21 mouse cellular contexts compared by ENCODE assay signal in the genomic region with DNA sequence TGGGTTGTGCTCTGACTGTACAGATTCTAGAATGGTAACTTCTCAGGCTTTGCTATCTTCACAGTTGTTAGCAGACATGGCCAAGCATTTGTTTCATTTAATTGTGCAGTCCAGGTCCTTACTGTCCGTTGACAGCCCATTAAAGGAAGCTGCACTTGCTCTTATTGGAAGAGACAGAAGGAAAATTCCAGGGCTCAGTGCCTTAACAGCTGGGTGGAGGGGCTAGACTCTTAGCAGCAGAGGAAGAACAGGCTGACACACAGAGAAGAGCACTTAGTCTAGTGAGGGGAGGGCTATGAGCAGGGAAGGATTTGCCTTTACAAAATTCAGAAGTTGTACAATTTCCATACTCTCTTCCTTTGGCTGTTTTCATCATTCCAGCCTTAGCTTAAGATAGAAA.
DNase-seq lines count a peak whose midpoint lies in the region; ATAC-seq and TF ChIP-seq lines count a peak whose summit lies in the region.
"Had no signal": no experiment of that assay in that cellular context is flagged by ENCODE, and none has a peak within 500 bp of the region (broad histone marks: within the 10 kb centered on the region; RNA-seq: fewer than 3 reads in every experiment).

No protein-coding gene starts in this region.

- no peak for TF ChIP-seq EP300 in lung, postnatal 0 days (IDR thresholded peaks at IDR 0.05)

- H3K27ac ChIP-seq in intestine, embryonic 16.5 days (ENCODE audit: low read length), result no peak overlapping the region
- H3K27ac ChIP-seq in intestine, postnatal 0 days (ENCODE audit: low read depth, low read length), result no peak overlapping the region
- H3K27ac ChIP-seq in midbrain, embryonic 11.5 days (ENCODE audit: low read depth, low read length), result no peak overlapping the region
- no peak overlapping the region for H3K27ac ChIP-seq in midbrain, embryonic 14.5 days (replicated peaks; ENCODE audit: low read depth, low read length)
- no peak overlapping the region for H3K27ac ChIP-seq in lung, postnatal 0 days (ENCODE audit: low read length)
- H3K27ac ChIP-seq: forebrain, embryonic 15.5 days; heart, adult 2 months; heart, embryonic 13.5 days; hindbrain, embryonic 12.5 days had no signal

- 21% methylated on average over 1 of the region's 1 CpGs for WGBS in intestine, embryonic 16.5 days
- 21% methylated on average over 1 of the region's 1 CpGs for WGBS in intestine, postnatal 0 days
- 71% methylated on average over 1 of the region's 1 CpGs for WGBS in midbrain, embryonic 11.5 days
- 70% methylated on average over 1 of the region's 1 CpGs for WGBS in midbrain, embryonic 14.5 days
- WGBS in lung, postnatal 0 days, result 36% methylated on average over 1 of the region's 1 CpGs

- no peaks in the 10 kb centered on the region for H3K4me1 ChIP-seq in intestine, embryonic 16.5 days (ENCODE audit: control insufficient read depth, insufficient read depth, low read length)
- no peaks in the 10 kb centered on the region for H3K4me1 ChIP-seq in intestine, postnatal 0 days (replicated peaks; ENCODE audit: control insufficient read depth, insufficient read depth, low read length)
- H3K4me1 ChIP-seq in midbrain, embryonic 11.5 days (ENCODE audit: control insufficient read depth, insufficient read depth, low read length), result no peaks in the 10 kb centered on the region
- no peaks in the 10 kb centered on the region for H3K4me1 ChIP-seq in midbrain, embryonic 14.5 days (ENCODE audit: control insufficient read depth, insufficient read depth, low read length)
- H3K4me1 ChIP-seq in lung, postnatal 0 days (ENCODE audit: insufficient read depth, low read depth, low read length), result no peaks in the 10 kb centered on the region
- H3K4me1 ChIP-seq: forebrain, embryonic 15.5 days; heart, embryonic 13.5 days; hindbrain, embryonic 12.5 days had no signal

- H3K27me3 ChIP-seq in intestine, embryonic 16.5 days (replicated peaks; ENCODE audit: control insufficient read depth, insufficient read depth, low read length), result no peaks in the 10 kb centered on the region
- H3K27me3 ChIP-seq in intestine, postnatal 0 days (replicated peaks; ENCODE audit: control insufficient read depth, insufficient read depth, low read length), result no peaks in the 10 kb centered on the region
- no peaks in the 10 kb centered on the region for H3K27me3 ChIP-seq in midbrain, embryonic 11.5 days (ENCODE audit: control insufficient read depth, insufficient read depth, low read length)
- H3K27me3 ChIP-seq in midbrain, embryonic 14.5 days (ENCODE audit: control insufficient read depth, insufficient read depth, low read length), result no peaks in the 10 kb centered on the region
- H3K27me3 ChIP-seq in lung, postnatal 0 days (replicated peaks; ENCODE audit: insufficient read depth, low read length), result no peaks in the 10 kb centered on the region; the same call in 1 of the 2 replicates
- H3K27me3 ChIP-seq: forebrain, embryonic 15.5 days; heart, embryonic 13.5 days; hindbrain, embryonic 12.5 days; Patski had no signal

- no peak for TF ChIP-seq CTCF in intestine, postnatal 0 days (IDR thresholded peaks at IDR 0.05; ENCODE audit: low read depth)
- no peak for TF ChIP-seq CTCF in lung, postnatal 0 days (IDR thresholded peaks at IDR 0.05)

- no peaks in the 10 kb centered on the region for H3K36me3 ChIP-seq in intestine, embryonic 16.5 days (ENCODE audit: control insufficient read depth, insufficient read depth, low read length)
- no peaks in the 10 kb centered on the region for H3K36me3 ChIP-seq in intestine, postnatal 0 days (ENCODE audit: control insufficient read depth, insufficient read depth)
- H3K36me3 ChIP-seq in midbrain, embryonic 11.5 days (ENCODE audit: control insufficient read depth, insufficient read depth, low read length), result no peaks in the 10 kb centered on the region
- H3K36me3 ChIP-seq in midbrain, embryonic 14.5 days (ENCODE audit: control insufficient read depth, insufficient read depth, low read length), result no peaks in the 10 kb centered on the region
- no peaks in the 10 kb centered on the region for H3K36me3 ChIP-seq in lung, postnatal 0 days (ENCODE audit: insufficient read depth, low read length)
- H3K36me3 ChIP-seq: forebrain, embryonic 15.5 days; heart, embryonic 13.5 days; hindbrain, embryonic 12.5 days had no signal

- peak; percentile 44 for DNase-seq in midbrain, embryonic 11.5 days (ENCODE audit: low spot score, missing footprints)
- no peak for DNase-seq in midbrain, embryonic 14.5 days
- no peak for DNase-seq in lung, postnatal 0 days (ENCODE audit: low spot score)
- peak; percentile 27 for DNase-seq in lung, postnatal 36 days
- DNase-seq in spleen, postnatal 36 days (ENCODE audit: low spot score in 2 of 2), result no peak
- DNase-seq in layer of hippocampus, adult 9-11 months, result no peak
- DNase-seq: adrenal gland, postnatal 25 days; cerebellum, adult 18-20 months; cerebellum, adult 9-11 months; cerebellum, postnatal 36 days; gastrocnemius, postnatal 14 days; heart, adult 2 months; heart, postnatal 4 days had no signal

- H3K4me3 ChIP-seq in intestine, embryonic 16.5 days (ENCODE audit: low read length), result no peak overlapping the region
- H3K4me3 ChIP-seq in intestine, postnatal 0 days (ENCODE audit: low read depth, low read length), result no peak overlapping the region
- H3K4me3 ChIP-seq in midbrain, embryonic 11.5 days (ENCODE audit: low read depth, low read length), result no peak overlapping the region
- H3K4me3 ChIP-seq in midbrain, embryonic 14.5 days (replicated peaks; ENCODE audit: low read depth, low read length), result no peak overlapping the region
- H3K4me3 ChIP-seq in lung, postnatal 0 days (ENCODE audit: low read depth, low read length), result no peak overlapping the region
- H3K4me3 ChIP-seq: forebrain, embryonic 15.5 days; heart, adult 2 months; heart, embryonic 13.5 days; hindbrain, embryonic 12.5 days had no signal

- no peak overlapping the region for H3K9ac ChIP-seq in intestine, embryonic 16.5 days (ENCODE audit: low read depth, low read length)
- H3K9ac ChIP-seq in intestine, postnatal 0 days (ENCODE audit: low read depth, low read length), result no peak overlapping the region
- no peak overlapping the region for H3K9ac ChIP-seq in midbrain, embryonic 11.5 days (ENCODE audit: low read length)
- no peak overlapping the region for H3K9ac ChIP-seq in midbrain, embryonic 14.5 days (replicated peaks; ENCODE audit: low read length)
- H3K9ac ChIP-seq in lung, postnatal 0 days (replicated peaks; ENCODE audit: low read depth), result no peak overlapping the region
- H3K9ac ChIP-seq: forebrain, embryonic 15.5 days; heart, embryonic 13.5 days; hindbrain, embryonic 12.5 days had no signal

- H3K9me3 ChIP-seq in intestine, embryonic 16.5 days (ENCODE audit: control insufficient read depth, low read length), result no peaks in the 10 kb centered on the region
- no peaks in the 10 kb centered on the region for H3K9me3 ChIP-seq in intestine, postnatal 0 days (ENCODE audit: control insufficient read depth)
- H3K9me3 ChIP-seq in midbrain, embryonic 11.5 days (ENCODE audit: control insufficient read depth, low read length), result no peaks in the 10 kb centered on the region
- H3K9me3 ChIP-seq in midbrain, embryonic 14.5 days (ENCODE audit: control insufficient read depth, low read length), result no peaks in the 10 kb centered on the region
- no peaks in the 10 kb centered on the region for H3K9me3 ChIP-seq in lung, postnatal 0 days (ENCODE audit: low read length)
- H3K9me3 ChIP-seq: forebrain, embryonic 15.5 days; heart, embryonic 13.5 days; hindbrain, embryonic 12.5 days had no signal

- ATAC-seq in intestine, embryonic 16.5 days, result peak; percentile 38
- no peak for ATAC-seq in intestine, postnatal 0 days
- no peak for ATAC-seq in midbrain, embryonic 11.5 days (ENCODE audit: low FRiP score)
- no peak for ATAC-seq in midbrain, embryonic 14.5 days (ENCODE audit: low FRiP score, low TSS enrichment)
- peak; percentile 38 for ATAC-seq in lung, postnatal 0 days
- ATAC-seq: activated CD4-positive, CD25-positive, alpha-beta regulatory T cell, adult 4 months; forebrain, embryonic 15.5 days; hindbrain, embryonic 16.5 days; Patski had no signal

- no peak overlapping the region for H3K4me2 ChIP-seq in intestine, embryonic 16.5 days (ENCODE audit: low read depth, low read length)
- H3K4me2 ChIP-seq in intestine, postnatal 0 days (replicated peaks; ENCODE audit: low read depth), result no peak overlapping the region
- no peak overlapping the region for H3K4me2 ChIP-seq in midbrain, embryonic 11.5 days
- no peak overlapping the region for H3K4me2 ChIP-seq in midbrain, embryonic 14.5 days (ENCODE audit: low read length)
- no peak overlapping the region for H3K4me2 ChIP-seq in lung, postnatal 0 days (replicated peaks; ENCODE audit: low read depth, low read length)
- H3K4me2 ChIP-seq: forebrain, embryonic 15.5 days; heart, embryonic 13.5 days; hindbrain, embryonic 12.5 days had no signal

Comparison
In these comparisons a context has a peak if more than half of its experiments do, and no peak if none do; other contexts are left out.
1. ATAC-seq: peak in intestine, embryonic 16.5 days (single experiment) and lung, postnatal 0 days (single experiment); none in intestine, postnatal 0 days (single experiment), midbrain, embryonic 11.5 days (single experiment) and midbrain, embryonic 14.5 days (single experiment).
2. DNase-seq: peak in midbrain, embryonic 11.5 days (single experiment) and lung, postnatal 36 days (single experiment); none in midbrain, embryonic 14.5 days (single experiment), lung, postnatal 0 days (single experiment), spleen, postnatal 36 days (0 of 2) and layer of hippocampus, adult 9-11 months (single experiment).